Mouse (Mus musculus): Measurements from ENCODE around the gene Sec61a1. TPM values are rescaled to one million over a fixed set of nuclear protein-coding genes. Genes with fewer than 3 reads are reported as not detected.

The Sec61a1 gene
- polyA plus RNA-seq, 1 experiment from 2014 or later = 168 TPM

- no peak overlapping the region for H3K9ac ChIP-seq (ENCODE audit: low read length)
- DNase-seq (ENCODE audit: low spot score) = no peak
- H3K27me3 ChIP-seq (ENCODE audit: control insufficient read depth, insufficient read depth, low read length) = no peaks in the 10 kb centered on the region
- no peaks in the 10 kb centered on the region for H3K4me1 ChIP-seq (replicated peaks; ENCODE audit: control insufficient read depth, insufficient read depth)
- no peak for ATAC-seq (ENCODE audit: low FRiP score, low TSS enrichment)
- H3K9me3 ChIP-seq (ENCODE audit: control insufficient read depth, low read length) = no peaks in the 10 kb centered on the region
- no peak overlapping the region for H3K4me3 ChIP-seq (ENCODE audit: low read depth, low read length)
- WGBS = 64% methylated on average over 3 of the region's 3 CpGs
- TF ChIP-seq EP300 (optimal IDR thresholded peaks at IDR 0.05) (no peak), CTCF (IDR thresholded peaks at IDR 0.05; ENCODE audit: low read depth) (no peak)
- no peaks in the 10 kb centered on the region for H3K36me3 ChIP-seq (ENCODE audit: control insufficient read depth, insufficient read depth, low read length)
- no peak overlapping the region for H3K27ac ChIP-seq (replicated peaks)
- no peak overlapping the region for H3K4me2 ChIP-seq (replicated peaks; ENCODE audit: low read depth)
These were observed 4.3 kb upstream of the Sec61a1 start for GRCm38 (mm10) chr6:88523043-88523442.

- no peaks in the 10 kb centered on the region for H3K4me1 ChIP-seq (replicated peaks; ENCODE audit: control insufficient read depth, insufficient read depth)
- DNase-seq (ENCODE audit: low spot score) (no peak), ATAC-seq (ENCODE audit: low FRiP score, low TSS enrichment) (no peak)
- no peak overlapping the region for H3K4me2 ChIP-seq (replicated peaks; ENCODE audit: low read depth)
- no peak for TF ChIP-seq EP300 (optimal IDR thresholded peaks at IDR 0.05)
- no peak for TF ChIP-seq CTCF (IDR thresholded peaks at IDR 0.05; ENCODE audit: low read depth)
- no peaks in the 10 kb centered on the region for H3K27me3 ChIP-seq (ENCODE audit: control insufficient read depth, insufficient read depth, low read length)
- no peaks in the 10 kb centered on the region for H3K36me3 ChIP-seq (ENCODE audit: control insufficient read depth, insufficient read depth, low read length)
- no peak overlapping the region for H3K27ac ChIP-seq (replicated peaks)
- H3K4me3 ChIP-seq (ENCODE audit: low read depth, low read length) = no peak overlapping the region
- H3K9ac ChIP-seq (ENCODE audit: low read length) = no peak overlapping the region
- 49% methylated on average over 3 of the region's 3 CpGs for WGBS
- no peaks in the 10 kb centered on the region for H3K9me3 ChIP-seq (ENCODE audit: control insufficient read depth, low read length)
These were observed 3.9 kb upstream of the Sec61a1 start for GRCm38 (mm10) chr6:88522606-88523005.

GRCm38 (mm10) chr6:88521821-88522220, 3.1 kb upstream of the Sec61a1 start:
- no peak overlapping the region for H3K9ac ChIP-seq (ENCODE audit: low read length)
- H3K27ac ChIP-seq (replicated peaks) = no peak overlapping the region
- H3K4me1 ChIP-seq (replicated peaks; ENCODE audit: control insufficient read depth, insufficient read depth) = peaks cover 4% of the 10 kb centered on the region; the same call in 1 of the 2 replicates
- H3K9me3 ChIP-seq (ENCODE audit: control insufficient read depth, low read length) = no peaks in the 10 kb centered on the region
- ATAC-seq (ENCODE audit: low FRiP score, low TSS enrichment) (no peak), DNase-seq (ENCODE audit: low spot score) (no peak)
- no peak for TF ChIP-seq EP300 (optimal IDR thresholded peaks at IDR 0.05)
- TF ChIP-seq CTCF (IDR thresholded peaks at IDR 0.05; ENCODE audit: low read depth) = no peak
- no peaks in the 10 kb centered on the region for H3K27me3 ChIP-seq (ENCODE audit: control insufficient read depth, insufficient read depth, low read length)
- no peaks in the 10 kb centered on the region for H3K36me3 ChIP-seq (ENCODE audit: control insufficient read depth, insufficient read depth, low read length)
- no peak overlapping the region for H3K4me2 ChIP-seq (replicated peaks; ENCODE audit: low read depth)
- 85% methylated on average over 7 of the region's 7 CpGs for WGBS
- H3K4me3 ChIP-seq (ENCODE audit: low read depth, low read length) = no peak overlapping the region

- ATAC-seq (ENCODE audit: low FRiP score, low TSS enrichment) (no peak), DNase-seq (ENCODE audit: low spot score) (peak; percentile 29)
- Histone ChIP-seq H3K27ac (replicated peaks) (peak overlapping the region; percentile 96), H3K4me1 (replicated peaks; ENCODE audit: control insufficient read depth, insufficient read depth) (peaks cover 5% of the 10 kb centered on the region; the same call in 1 of the 2 replicates), H3K4me3 (ENCODE audit: low read depth, low read length) (peak overlapping the region; percentile 89), H3K9ac (ENCODE audit: low read length) (peak overlapping the region; percentile 91), H3K9me3 (ENCODE audit: control insufficient read depth, low read length) (no peaks in the 10 kb centered on the region), H3K27me3 (ENCODE audit: control insufficient read depth, insufficient read depth, low read length) (no peaks in the 10 kb centered on the region), H3K36me3 (ENCODE audit: control insufficient read depth, insufficient read depth, low read length) (peaks cover 9% of the 10 kb centered on the region; the same call in 1 of the 2 replicates), H3K4me2 (replicated peaks; ENCODE audit: low read depth) (peak overlapping the region; percentile 69)
- TF ChIP-seq EP300 (optimal IDR thresholded peaks at IDR 0.05) (no peak), CTCF (IDR thresholded peaks at IDR 0.05; ENCODE audit: low read depth) (no peak)
- WGBS = 4% methylated on average over 18 of the region's 18 CpGs
These were observed 853 bp downstream of the Sec61a1 start for GRCm38 (mm10) chr6:88517701-88518403.

- Histone ChIP-seq H3K4me3 (ENCODE audit: low read depth, low read length) (peak overlapping the region; percentile 89; the same call in 1 of the 2 replicates), H3K4me2 (replicated peaks; ENCODE audit: low read depth) (peak overlapping the region; percentile 69), H3K9me3 (ENCODE audit: control insufficient read depth, low read length) (no peaks in the 10 kb centered on the region), H3K4me1 (replicated peaks; ENCODE audit: control insufficient read depth, insufficient read depth) (peaks cover 5% of the 10 kb centered on the region; the same call in 1 of the 2 replicates), H3K27me3 (ENCODE audit: control insufficient read depth, insufficient read depth, low read length) (no peaks in the 10 kb centered on the region), H3K9ac (ENCODE audit: low read length) (no peak overlapping the region; the same call in 1 of the 2 replicates), H3K36me3 (ENCODE audit: control insufficient read depth, insufficient read depth, low read length) (peaks cover 12% of the 10 kb centered on the region; the same call in 1 of the 2 replicates), H3K27ac (replicated peaks) (no peak overlapping the region)
- DNase-seq (ENCODE audit: low spot score) (no peak), ATAC-seq (ENCODE audit: low FRiP score, low TSS enrichment) (no peak)
- WGBS = 48% methylated on average over 5 of the region's 5 CpGs
- no peak for TF ChIP-seq EP300 (optimal IDR thresholded peaks at IDR 0.05)
- no peak for TF ChIP-seq CTCF (IDR thresholded peaks at IDR 0.05; ENCODE audit: low read depth)
These were observed 2.0 kb downstream of the Sec61a1 start for GRCm38 (mm10) chr6:88516667-88517066.

- Histone ChIP-seq H3K9ac (ENCODE audit: low read length) (no peak overlapping the region), H3K4me1 (replicated peaks; ENCODE audit: control insufficient read depth, insufficient read depth) (peaks cover 5% of the 10 kb centered on the region; the same call in 1 of the 2 replicates), H3K27ac (replicated peaks) (no peak overlapping the region), H3K4me2 (replicated peaks; ENCODE audit: low read depth) (no peak overlapping the region), H3K9me3 (ENCODE audit: control insufficient read depth, low read length) (no peaks in the 10 kb centered on the region), H3K36me3 (ENCODE audit: control insufficient read depth, insufficient read depth, low read length) (peaks cover 17% of the 10 kb centered on the region), H3K27me3 (ENCODE audit: control insufficient read depth, insufficient read depth, low read length) (no peaks in the 10 kb centered on the region), H3K4me3 (ENCODE audit: low read depth, low read length) (no peak overlapping the region)
- ATAC-seq (ENCODE audit: low FRiP score, low TSS enrichment) = no peak
- no peak for DNase-seq (ENCODE audit: low spot score)
- WGBS = 78% methylated on average over 8 of the region's 8 CpGs
- TF ChIP-seq EP300 (optimal IDR thresholded peaks at IDR 0.05) (no peak), CTCF (IDR thresholded peaks at IDR 0.05; ENCODE audit: low read depth) (no peak)
These were observed 2.7 kb downstream of the Sec61a1 start for GRCm38 (mm10) chr6:88515971-88516370.

Measured in stomach, postnatal 0 days (tissue).